Mouse (Mus musculus): Measurements from ENCODE around the gene Sh3rf3. TPM values are rescaled to one million over a fixed set of nuclear protein-coding genes. Genes with fewer than 3 reads are reported as not detected.
A peak's percentile ranks its signal among the peaks of the same experiment; 100 is the strongest.

Gene Sh3rf3
- polyA plus RNA-seq, 1 experiment from 2014 or later: 0.45 TPM

- Histone ChIP-seq H3K27me3 (ENCODE audit: control insufficient read depth, insufficient read depth, low read length) (no peaks in the 10 kb centered on the region), H3K27ac (replicated peaks) (no peak overlapping the region), H3K9ac (ENCODE audit: low read length) (no peak overlapping the region), H3K4me1 (replicated peaks; ENCODE audit: control insufficient read depth, insufficient read depth) (no peaks in the 10 kb centered on the region), H3K4me2 (replicated peaks; ENCODE audit: low read depth) (no peak overlapping the region), H3K36me3 (ENCODE audit: control insufficient read depth, insufficient read depth, low read length) (no peaks in the 10 kb centered on the region), H3K4me3 (ENCODE audit: low read depth, low read length) (no peak overlapping the region), H3K9me3 (ENCODE audit: control insufficient read depth, low read length) (no peaks in the 10 kb centered on the region)
- no peak for TF ChIP-seq CTCF (IDR thresholded peaks at IDR 0.05; ENCODE audit: low read depth)
- TF ChIP-seq EP300 (optimal IDR thresholded peaks at IDR 0.05): no peak
- no peak for ATAC-seq (ENCODE audit: low FRiP score, low TSS enrichment)
- WGBS: 87% methylated on average over 3 of the region's 3 CpGs
- DNase-seq (ENCODE audit: low spot score): no peak
These were observed 28.8 kb downstream of the Sh3rf3 start for GRCm38 (mm10) chr10:58841945-58842344.

GRCm38 (mm10) chr10:58843100-58843499 is 29.9 kb downstream of the Sh3rf3 start:
- 62% methylated on average over 8 of the region's 8 CpGs for WGBS
- Histone ChIP-seq H3K4me3 (ENCODE audit: low read depth, low read length) (no peak overlapping the region), H3K9me3 (ENCODE audit: control insufficient read depth, low read length) (no peaks in the 10 kb centered on the region), H3K27me3 (ENCODE audit: control insufficient read depth, insufficient read depth, low read length) (no peaks in the 10 kb centered on the region), H3K4me2 (replicated peaks; ENCODE audit: low read depth) (no peak overlapping the region), H3K9ac (ENCODE audit: low read length) (no peak overlapping the region), H3K36me3 (ENCODE audit: control insufficient read depth, insufficient read depth, low read length) (no peaks in the 10 kb centered on the region), H3K27ac (replicated peaks) (no peak overlapping the region), H3K4me1 (replicated peaks; ENCODE audit: control insufficient read depth, insufficient read depth) (no peaks in the 10 kb centered on the region)
- ATAC-seq (ENCODE audit: low FRiP score, low TSS enrichment): no peak
- TF ChIP-seq EP300 (optimal IDR thresholded peaks at IDR 0.05) (no peak), CTCF (IDR thresholded peaks at IDR 0.05; ENCODE audit: low read depth) (no peak)
- no peak for DNase-seq (ENCODE audit: low spot score)

GRCm38 (mm10) chr10:58848127-58848526 is 35.0 kb downstream of the Sh3rf3 start:
- 76% methylated on average over 5 of the region's 5 CpGs for WGBS
- no peak overlapping the region for H3K27ac ChIP-seq (replicated peaks)
- no peak overlapping the region for H3K4me3 ChIP-seq (ENCODE audit: low read depth, low read length)
- DNase-seq (ENCODE audit: low spot score) (no peak), ATAC-seq (ENCODE audit: low FRiP score, low TSS enrichment) (no peak)
- no peaks in the 10 kb centered on the region for H3K4me1 ChIP-seq (replicated peaks; ENCODE audit: control insufficient read depth, insufficient read depth)
- H3K36me3 ChIP-seq (ENCODE audit: control insufficient read depth, insufficient read depth, low read length): no peaks in the 10 kb centered on the region
- no peak overlapping the region for H3K9ac ChIP-seq (ENCODE audit: low read length)
- no peaks in the 10 kb centered on the region for H3K27me3 ChIP-seq (ENCODE audit: control insufficient read depth, insufficient read depth, low read length)
- TF ChIP-seq EP300 (optimal IDR thresholded peaks at IDR 0.05) (no peak), CTCF (IDR thresholded peaks at IDR 0.05; ENCODE audit: low read depth) (no peak)
- no peaks in the 10 kb centered on the region for H3K9me3 ChIP-seq (ENCODE audit: control insufficient read depth, low read length)
- no peak overlapping the region for H3K4me2 ChIP-seq (replicated peaks; ENCODE audit: low read depth)

GRCm38 (mm10) chr10:58848536-58848935 is 35.4 kb downstream of the Sh3rf3 start:
- H3K9ac ChIP-seq (ENCODE audit: low read length): no peak overlapping the region
- no peak overlapping the region for H3K27ac ChIP-seq (replicated peaks)
- no peak for ATAC-seq (ENCODE audit: low FRiP score, low TSS enrichment)
- 80% methylated on average over 6 of the region's 6 CpGs for WGBS
- H3K9me3 ChIP-seq (ENCODE audit: control insufficient read depth, low read length): no peaks in the 10 kb centered on the region
- TF ChIP-seq EP300 (optimal IDR thresholded peaks at IDR 0.05): no peak
- TF ChIP-seq CTCF (IDR thresholded peaks at IDR 0.05; ENCODE audit: low read depth): no peak
- H3K36me3 ChIP-seq (ENCODE audit: control insufficient read depth, insufficient read depth, low read length): no peaks in the 10 kb centered on the region
- H3K27me3 ChIP-seq (ENCODE audit: control insufficient read depth, insufficient read depth, low read length): no peaks in the 10 kb centered on the region
- no peaks in the 10 kb centered on the region for H3K4me1 ChIP-seq (replicated peaks; ENCODE audit: control insufficient read depth, insufficient read depth)
- no peak overlapping the region for H3K4me3 ChIP-seq (ENCODE audit: low read depth, low read length)
- H3K4me2 ChIP-seq (replicated peaks; ENCODE audit: low read depth): no peak overlapping the region
- DNase-seq (ENCODE audit: low spot score): no peak

- Histone ChIP-seq H3K9ac (ENCODE audit: low read length) (no peak overlapping the region), H3K4me1 (replicated peaks; ENCODE audit: control insufficient read depth, insufficient read depth) (no peaks in the 10 kb centered on the region), H3K27ac (replicated peaks) (no peak overlapping the region), H3K4me3 (ENCODE audit: low read depth, low read length) (no peak overlapping the region), H3K9me3 (ENCODE audit: control insufficient read depth, low read length) (no peaks in the 10 kb centered on the region), H3K36me3 (ENCODE audit: control insufficient read depth, insufficient read depth, low read length) (no peaks in the 10 kb centered on the region), H3K27me3 (ENCODE audit: control insufficient read depth, insufficient read depth, low read length) (no peaks in the 10 kb centered on the region), H3K4me2 (replicated peaks; ENCODE audit: low read depth) (no peak overlapping the region)
- DNase-seq (ENCODE audit: low spot score) (no peak), ATAC-seq (ENCODE audit: low FRiP score, low TSS enrichment) (peak; percentile 21; the same call in 1 of the 2 replicates)
- TF ChIP-seq CTCF (IDR thresholded peaks at IDR 0.05; ENCODE audit: low read depth): no peak
- no peak for TF ChIP-seq EP300 (optimal IDR thresholded peaks at IDR 0.05)
- 12% methylated on average over 14 of the region's 14 CpGs for WGBS
These were observed 41.5 kb downstream of the Sh3rf3 start for GRCm38 (mm10) chr10:58854548-58855198.

- H3K4me1 ChIP-seq (replicated peaks; ENCODE audit: control insufficient read depth, insufficient read depth): no peaks in the 10 kb centered on the region
- H3K27ac ChIP-seq (replicated peaks): no peak overlapping the region
- WGBS: 29% methylated on average over 5 of the region's 5 CpGs
These were observed 42.1 kb downstream of the Sh3rf3 start for GRCm38 (mm10) chr10:58855199-58855751.

More at GRCm38 (mm10) chr10:58855199-58855751, 42.1 kb downstream of the Sh3rf3 start:
- Histone ChIP-seq H3K36me3 (ENCODE audit: control insufficient read depth, insufficient read depth, low read length) (no peaks in the 10 kb centered on the region), H3K9ac (ENCODE audit: low read length) (no peak overlapping the region), H3K9me3 (ENCODE audit: control insufficient read depth, low read length) (no peaks in the 10 kb centered on the region), H3K4me3 (ENCODE audit: low read depth, low read length) (no peak overlapping the region), H3K27me3 (ENCODE audit: control insufficient read depth, insufficient read depth, low read length) (no peaks in the 10 kb centered on the region), H3K4me2 (replicated peaks; ENCODE audit: low read depth) (no peak overlapping the region)
- TF ChIP-seq CTCF (IDR thresholded peaks at IDR 0.05; ENCODE audit: low read depth): no peak
- no peak for TF ChIP-seq EP300 (optimal IDR thresholded peaks at IDR 0.05)
- ATAC-seq (ENCODE audit: low FRiP score, low TSS enrichment) (no peak), DNase-seq (ENCODE audit: low spot score) (no peak)
